Mouse (Mus musculus) neural tube, embryonic 13.5 days (tissue): ENCODE measurements at regions not wholly inside any gene's neighbourhood (a gene's known extent, or its start where the extent isn't known, plus 50 kb on each side); places are given as distances from the start of the nearest gene placed in this dataset.

Experiments used
- ATAC-seq: fragments of 200-750 bp; cut with Nextera tagmentation; 2 replicates; pipeline ENCODE4 v1.8.0; 2017; ENCODE audit warnings: low read depth, mild to moderate bottlenecking, moderate TSS enrichment, moderate library complexity
- H3K27ac ChIP-seq: fragments of 300-500 bp; sonication (generic); replicated peaks from 2 replicates; pipeline ENCODE4 v1.5.1; 2015; ENCODE audit warnings: moderate library complexity, mild to moderate bottlenecking, inconsistent platforms
- H3K27me3 ChIP-seq: fragments of 300-500 bp; sonication (generic); 2 replicates; pipeline ENCODE4 v1.6.1; 2015; ENCODE audit warnings: mild to moderate bottlenecking, inconsistent platforms
- H3K36me3 ChIP-seq: fragments of 300-500 bp; sonication (generic); 2 replicates; pipeline ENCODE4 v1.6.1; 2015; ENCODE audit warnings: mild to moderate bottlenecking, inconsistent platforms
- H3K4me1 ChIP-seq: fragments of 300-500 bp; sonication (generic); replicated peaks from 2 replicates; pipeline ENCODE4 v1.6.1; 2015; ENCODE audit warnings: inconsistent platforms
- H3K4me2 ChIP-seq: fragments of 300-500 bp; sonication (generic); 2 replicates; pipeline ENCODE4 v1.6.1; 2015; ENCODE audit warnings: inconsistent platforms, mild to moderate bottlenecking, moderate library complexity
- H3K4me3 ChIP-seq: fragments of 300-500 bp; sonication (generic); 2 replicates; pipeline ENCODE4 v1.5.1; 2015; ENCODE audit warnings: mild to moderate bottlenecking, inconsistent platforms
- H3K9ac ChIP-seq: fragments of 300-500 bp; sonication (generic); 2 replicates; pipeline ENCODE4 v1.6.1; 2015; ENCODE audit warnings: moderate library complexity, mild to moderate bottlenecking, inconsistent platforms
- H3K9me3 ChIP-seq: fragments of 300-500 bp; sonication (generic); 2 replicates; pipeline ENCODE4 v1.6.1; 2016; ENCODE audit warnings: inconsistent platforms
- WGBS: fragments of 180-500 bp; shearing (Covaris S2); methylation state at CpG from one replicate; pipeline ENCODE4 v1.1.7; 2015; 5-methylcytosine and 5-hydroxymethylcytosine counted together

DNA sequence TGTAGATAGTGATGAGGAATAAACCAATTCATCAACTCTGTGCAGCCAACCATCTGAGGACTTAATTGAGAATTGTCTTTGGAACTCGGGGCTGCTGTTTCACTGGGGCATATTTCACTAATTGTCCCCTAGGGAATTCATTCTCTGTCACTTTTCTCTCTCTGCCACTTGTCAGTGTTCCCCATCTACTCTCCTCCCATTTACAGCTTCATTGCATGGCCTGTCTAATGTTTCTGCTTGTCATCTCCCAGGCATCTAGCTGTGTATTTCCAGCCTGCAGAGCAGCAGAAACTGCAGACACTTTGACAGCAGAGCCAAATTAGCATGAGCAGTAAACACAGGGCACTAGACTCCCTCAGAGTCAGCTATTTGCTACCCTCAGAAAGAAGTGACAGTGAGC is 1105.2 kb downstream of the Ntrk3 start:
- Histone ChIP-seq H3K27ac (peak overlapping the region; percentile 33; the same call in 1 of the 2 replicates), H3K4me3 (no peak overlapping the region), H3K27me3 (no peaks in the 10 kb centered on the region), H3K4me2 (no peak overlapping the region), H3K9ac (no peak overlapping the region), H3K4me1 (peaks cover 9% of the 10 kb centered on the region), H3K9me3 (no peaks in the 10 kb centered on the region), H3K36me3 (no peaks in the 10 kb centered on the region)
- 0% methylated on average over 1 of the region's 1 CpGs for WGBS
- 0 out of 2 replicates have a peak, but pooled peaks have one; percentile 56 for ATAC-seq

DNA sequence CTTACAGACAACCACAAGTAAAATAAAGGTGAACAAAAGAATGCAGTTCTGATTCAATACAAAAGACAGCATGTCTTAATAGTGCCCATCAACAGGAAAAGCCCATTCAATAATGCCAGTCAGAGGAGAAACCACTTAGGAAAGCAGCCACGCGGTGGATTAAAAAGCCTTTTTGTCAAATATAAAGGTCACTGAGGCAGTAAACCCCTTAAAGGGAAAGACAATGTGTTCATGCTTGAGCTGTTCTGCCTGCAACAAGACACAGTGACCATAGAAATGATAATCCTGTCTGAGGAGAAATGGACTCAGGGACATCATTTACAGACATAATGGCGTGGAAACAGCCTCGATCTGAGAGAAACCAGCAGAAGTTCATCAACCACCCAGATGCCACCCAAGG is 1114.3 kb downstream of the Ntrk3 start:
- no peaks in the 10 kb centered on the region for H3K27me3 ChIP-seq
- ATAC-seq: no peak

GRCm38 (mm10) chr7:77622934-77623333 is 1114.9 kb downstream of the Ntrk3 start:
- H3K4me1 ChIP-seq: peaks cover 11% of the 10 kb centered on the region
- no peaks in the 10 kb centered on the region for H3K36me3 ChIP-seq
- peak overlapping the region; percentile 20; the same call in 1 of the 2 replicates for H3K27ac ChIP-seq
- H3K27me3 ChIP-seq: no peaks in the 10 kb centered on the region
- ATAC-seq: no peak
- H3K9me3 ChIP-seq: no peaks in the 10 kb centered on the region
- H3K9ac ChIP-seq: no peak overlapping the region
- H3K4me3 ChIP-seq: no peak overlapping the region
- H3K4me2 ChIP-seq: no peak overlapping the region

More for the DNA sequence above, 1114.3 kb downstream of the Ntrk3 start:
- WGBS: 21% methylated on average over 4 of the region's 4 CpGs
- Histone ChIP-seq H3K4me1 (peaks cover 11% of the 10 kb centered on the region), H3K36me3 (no peaks in the 10 kb centered on the region), H3K27ac (0 out of 2 replicates have a peak overlapping the region, but pooled peaks have one; percentile 20), H3K4me2 (no peak overlapping the region), H3K9me3 (no peaks in the 10 kb centered on the region), H3K9ac (no peak overlapping the region), H3K4me3 (no peak overlapping the region)

- Histone ChIP-seq H3K27ac (no peak overlapping the region), H3K4me1 (no peaks in the 10 kb centered on the region), H3K4me3 (no peak overlapping the region), H3K27me3 (no peaks in the 10 kb centered on the region), H3K9ac (no peak overlapping the region), H3K36me3 (no peaks in the 10 kb centered on the region), H3K9me3 (no peaks in the 10 kb centered on the region), H3K4me2 (no peak overlapping the region)
- ATAC-seq: no peak
- 86% methylated on average over 1 of the region's 1 CpGs for WGBS
Measured at GRCm38 (mm10) chr7:77572872-77573271, 1164.9 kb downstream of the Ntrk3 start.

DNA sequence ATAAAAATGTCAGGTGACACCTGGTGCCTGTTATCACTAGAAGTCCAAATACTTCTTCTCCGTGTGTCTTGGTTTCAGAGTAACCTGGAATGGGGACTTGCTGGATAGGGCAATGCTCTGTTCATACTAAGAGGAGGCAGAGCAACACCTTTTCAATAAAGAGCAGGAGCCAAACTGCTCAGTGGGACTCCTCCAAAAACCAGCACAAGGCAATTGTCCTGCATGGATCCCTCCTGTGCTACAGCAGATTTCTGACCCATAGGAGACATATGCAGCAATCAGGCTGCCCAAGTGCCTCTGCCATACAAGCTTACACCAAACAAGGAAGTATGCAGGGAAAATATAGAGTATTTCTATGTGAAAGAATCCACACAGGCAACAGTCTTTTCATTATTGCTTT is 1178.7 kb downstream of the Ntrk3 start:
- H3K4me1 ChIP-seq: no peaks in the 10 kb centered on the region
- H3K9ac ChIP-seq: no peak overlapping the region
- WGBS: 65% methylated on average over 1 of the region's 1 CpGs
- no peak overlapping the region for H3K4me2 ChIP-seq
- H3K27ac ChIP-seq: no peak overlapping the region
- no peaks in the 10 kb centered on the region for H3K27me3 ChIP-seq
- H3K4me3 ChIP-seq: no peak overlapping the region
- H3K36me3 ChIP-seq: no peaks in the 10 kb centered on the region
- no peak for ATAC-seq
- H3K9me3 ChIP-seq: no peaks in the 10 kb centered on the region

- Histone ChIP-seq H3K27ac (no peak overlapping the region), H3K9ac (no peak overlapping the region), H3K4me2 (no peak overlapping the region), H3K9me3 (no peaks in the 10 kb centered on the region), H3K27me3 (no peaks in the 10 kb centered on the region), H3K36me3 (no peaks in the 10 kb centered on the region), H3K4me3 (no peak overlapping the region), H3K4me1 (no peaks in the 10 kb centered on the region)
- ATAC-seq: no peak
- WGBS: 67% methylated on average over 4 of the region's 4 CpGs
Measured at GRCm38 (mm10) chr7:77558536-77558935, 1179.3 kb downstream of the Ntrk3 start.

- Histone ChIP-seq H3K9me3 (no peaks in the 10 kb centered on the region), H3K36me3 (no peaks in the 10 kb centered on the region), H3K27ac (0 out of 2 replicates have a peak overlapping the region, but pooled peaks have one; percentile 15), H3K4me2 (no peak overlapping the region), H3K27me3 (no peaks in the 10 kb centered on the region), H3K4me1 (no peaks in the 10 kb centered on the region; the same call in 1 of the 2 replicates), H3K4me3 (no peak overlapping the region), H3K9ac (no peak overlapping the region)
- WGBS: 49% methylated on average over 5 of the region's 5 CpGs
- no peak for ATAC-seq
Measured at GRCm38 (mm10) chr7:77536890-77537289, 1200.9 kb downstream of the Ntrk3 start.

- no peak overlapping the region for H3K4me3 ChIP-seq
- no peak overlapping the region for H3K9ac ChIP-seq
- H3K27ac ChIP-seq: no peak overlapping the region
- 47% methylated on average over 5 of the region's 5 CpGs for WGBS
- no peaks in the 10 kb centered on the region for H3K27me3 ChIP-seq
- H3K4me1 ChIP-seq: peaks cover 17% of the 10 kb centered on the region
- H3K4me2 ChIP-seq: no peak overlapping the region
- ATAC-seq: no peak
- H3K36me3 ChIP-seq: no peaks in the 10 kb centered on the region
- H3K9me3 ChIP-seq: no peaks in the 10 kb centered on the region
Measured at GRCm38 (mm10) chr7:77527906-77528305, 1209.9 kb downstream of the Ntrk3 start.

DNA sequence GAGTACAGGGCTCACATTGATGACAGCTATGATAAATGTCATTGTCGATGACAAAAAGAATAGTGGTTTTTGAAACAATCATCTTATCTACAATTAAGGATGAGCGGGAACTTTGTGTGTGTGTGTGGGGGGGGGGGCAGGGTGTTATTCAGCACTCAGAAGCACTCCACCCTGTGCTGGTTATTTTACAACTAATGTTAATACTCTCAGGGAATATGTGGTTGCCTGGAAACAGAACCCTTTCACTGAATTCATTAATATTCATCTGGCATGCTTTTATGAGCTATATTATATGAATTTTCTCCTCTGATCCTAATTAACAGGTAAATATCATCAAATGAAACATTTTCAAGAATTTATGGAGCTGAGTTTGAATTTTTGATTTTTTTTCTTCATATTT is 1228.2 kb downstream of the Ntrk3 start:
- Histone ChIP-seq H3K27ac (no peak overlapping the region), H3K4me2 (no peak overlapping the region), H3K9ac (no peak overlapping the region), H3K4me3 (no peak overlapping the region), H3K36me3 (no peaks in the 10 kb centered on the region), H3K4me1 (no peaks in the 10 kb centered on the region), H3K27me3 (no peaks in the 10 kb centered on the region), H3K9me3 (no peaks in the 10 kb centered on the region)
- 69% methylated on average over 2 of the region's 2 CpGs for WGBS
- no peak for ATAC-seq

DNA sequence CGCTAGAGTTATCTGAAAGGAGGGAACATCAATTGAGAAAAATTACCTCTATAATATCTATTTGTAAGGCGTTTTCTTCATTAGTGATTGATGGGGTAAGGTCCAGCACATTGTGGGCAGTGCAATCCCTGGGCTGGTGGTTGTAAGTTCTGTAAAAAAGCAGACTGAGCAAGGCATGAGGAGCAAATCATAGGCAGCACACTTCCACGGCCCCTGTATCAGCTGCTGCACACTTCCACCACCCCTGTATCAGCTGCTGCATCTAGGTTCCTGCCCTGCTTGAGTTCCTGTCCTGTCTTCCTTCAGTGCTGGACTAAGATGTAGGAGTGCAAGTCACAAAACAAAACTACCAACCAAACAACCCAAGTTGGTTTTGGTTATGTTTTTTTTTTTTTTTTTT is 1230.2 kb downstream of the Ntrk3 start:
- H3K36me3 ChIP-seq: no peaks in the 10 kb centered on the region
- H3K9me3 ChIP-seq: no peaks in the 10 kb centered on the region
- no peak for ATAC-seq
- H3K9ac ChIP-seq: no peak overlapping the region
- no peaks in the 10 kb centered on the region for H3K4me1 ChIP-seq
- H3K4me2 ChIP-seq: no peak overlapping the region
- no peaks in the 10 kb centered on the region for H3K27me3 ChIP-seq
- H3K4me3 ChIP-seq: no peak overlapping the region
- WGBS: 85% methylated on average over 3 of the region's 3 CpGs
- no peak overlapping the region for H3K27ac ChIP-seq

- H3K27me3 ChIP-seq: no peaks in the 10 kb centered on the region
- H3K9me3 ChIP-seq: no peaks in the 10 kb centered on the region
- H3K36me3 ChIP-seq: no peaks in the 10 kb centered on the region
- H3K4me2 ChIP-seq: no peak overlapping the region
- no peak overlapping the region for H3K27ac ChIP-seq
- no peaks in the 10 kb centered on the region for H3K4me1 ChIP-seq
- WGBS: 74% methylated on average over 4 of the region's 4 CpGs
- ATAC-seq: no peak
- H3K9ac ChIP-seq: no peak overlapping the region
- no peak overlapping the region for H3K4me3 ChIP-seq
Measured at GRCm38 (mm10) chr7:77502608-77503007, 1235.2 kb downstream of the Ntrk3 start.

- H3K4me3 ChIP-seq: no peak overlapping the region
- no peaks in the 10 kb centered on the region for H3K4me1 ChIP-seq
- no peaks in the 10 kb centered on the region for H3K36me3 ChIP-seq
- ATAC-seq: no peak
- H3K9ac ChIP-seq: no peak overlapping the region
- no peaks in the 10 kb centered on the region for H3K27me3 ChIP-seq
- H3K4me2 ChIP-seq: no peak overlapping the region
- 90% methylated on average over 3 of the region's 3 CpGs for WGBS
- H3K9me3 ChIP-seq: no peaks in the 10 kb centered on the region
- H3K27ac ChIP-seq: no peak overlapping the region
Measured at GRCm38 (mm10) chr7:77495066-77495465, 1242.7 kb downstream of the Ntrk3 start.

DNA sequence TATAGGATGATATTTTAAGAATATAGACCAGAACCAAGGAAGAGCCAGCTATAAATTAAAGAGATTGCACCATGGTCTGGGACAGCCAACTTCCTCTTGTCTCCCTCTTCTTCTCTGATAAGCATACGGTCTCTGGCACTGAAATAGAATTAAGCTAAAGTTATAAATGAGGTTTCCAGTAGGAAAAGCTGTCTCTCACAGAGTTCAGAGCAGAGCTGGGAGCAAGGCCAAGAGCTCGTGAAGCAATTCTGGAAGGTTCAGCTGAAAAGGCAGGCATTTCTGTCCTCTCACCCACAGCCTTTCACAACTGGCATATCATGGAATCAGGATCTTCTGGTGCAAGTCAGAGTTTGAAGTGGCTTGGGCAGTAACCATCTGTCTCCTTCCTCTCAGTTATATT is 1247.8 kb downstream of the Agbl1 start:
- no peaks in the 10 kb centered on the region for H3K27me3 ChIP-seq
- no peak overlapping the region for H3K27ac ChIP-seq
- no peak for ATAC-seq
- H3K9me3 ChIP-seq: no peaks in the 10 kb centered on the region
- no peaks in the 10 kb centered on the region for H3K36me3 ChIP-seq
- H3K9ac ChIP-seq: no peak overlapping the region
- H3K4me3 ChIP-seq: no peak overlapping the region
- H3K4me2 ChIP-seq: no peak overlapping the region
- WGBS: 87% methylated on average over 2 of the region's 2 CpGs
- H3K4me1 ChIP-seq: no peaks in the 10 kb centered on the region
